Mouse (Mus musculus): ENCODE data around the gene Bri3bp. TPM values are rescaled to one million over a fixed set of nuclear protein-coding genes. Genes with fewer than 3 reads are reported as not detected.

Bri3bp gene
- polyA plus RNA-seq, 1 experiment: 24.8 TPM

DNA sequence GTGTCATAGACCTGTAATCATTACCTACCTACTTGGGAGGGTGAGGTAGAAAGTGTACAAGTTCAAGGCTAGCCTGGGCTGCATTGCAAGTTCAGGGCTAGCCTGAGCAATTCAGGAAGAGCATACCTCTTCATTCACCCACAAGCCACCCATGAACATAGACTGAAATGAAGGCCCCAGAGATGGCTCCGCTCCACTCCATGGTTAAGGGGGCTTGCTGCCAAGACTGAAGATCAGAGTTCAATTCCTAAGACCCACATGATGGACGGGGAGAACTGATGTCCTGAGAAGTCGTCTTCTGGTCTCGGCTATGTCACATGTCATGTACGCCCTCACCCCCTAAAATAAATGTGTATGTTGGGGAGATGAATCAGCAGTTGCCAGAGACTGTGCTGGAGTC, 25.1 kb downstream of the Bri3bp start:
- Histone ChIP-seq H3ac (ENCODE audit: control insufficient read depth, insufficient read length) (no peak overlapping the region), H3K4me2 (ENCODE audit: low read depth) (peak overlapping the region; percentile 72), H3K4me3 (peak overlapping the region; percentile 18), H3K36me3 (ENCODE audit: control insufficient read depth, insufficient read depth) (no peaks in the 10 kb centered on the region), H3K79me2 (ENCODE audit: control insufficient read depth, insufficient read depth) (no peaks in the 10 kb centered on the region), H3K27me3 (ENCODE audit: control insufficient read depth, insufficient read depth, insufficient read length) (no peaks in the 10 kb centered on the region)
- TF ChIP-seq SRF (IDR thresholded peaks at IDR 0.05; ENCODE audit: control insufficient read depth, insufficient read length, low read depth): no peak
- no peak for TF ChIP-seq REST (IDR thresholded peaks at IDR 0.05; ENCODE audit: insufficient read depth, insufficient read length)
- TF ChIP-seq E2F4 (IDR thresholded peaks at IDR 0.05; ENCODE audit: insufficient read depth): no peak

- Histone ChIP-seq H3K4me2 (ENCODE audit: low read depth) (no peak overlapping the region), H3K36me3 (ENCODE audit: control insufficient read depth, insufficient read depth) (no peaks in the 10 kb centered on the region), H3ac (ENCODE audit: control insufficient read depth, insufficient read length) (no peak overlapping the region), H3K79me2 (ENCODE audit: control insufficient read depth, insufficient read depth) (no peaks in the 10 kb centered on the region), H3K4me3 (no peak overlapping the region), H3K27me3 (ENCODE audit: control insufficient read depth, insufficient read depth, insufficient read length) (no peaks in the 10 kb centered on the region)
- TF ChIP-seq E2F4 (IDR thresholded peaks at IDR 0.05; ENCODE audit: insufficient read depth) (no peak), MYOG (IDR thresholded peaks at IDR 0.05; ENCODE audit: control insufficient read depth in 1 of 3, insufficient read depth in 1 of 3, insufficient read length in 2 of 3, low read depth in 2 of 3) (no peak), MYOD1 (IDR thresholded peaks at IDR 0.05; ENCODE audit: control insufficient read depth in 1 of 3, insufficient read length in 2 of 3, low read depth in 2 of 3) (no peak), SRF (IDR thresholded peaks at IDR 0.05; ENCODE audit: control insufficient read depth, insufficient read length, low read depth) (no peak), MAX (IDR thresholded peaks at IDR 0.05; ENCODE audit: low read depth) (no peak), POLR2A (IDR thresholded peaks at IDR 0.05; ENCODE audit: insufficient read length, low read depth) (no peak), REST (IDR thresholded peaks at IDR 0.05; ENCODE audit: insufficient read depth, insufficient read length) (no peak), TCF12 (IDR thresholded peaks at IDR 0.05; ENCODE audit: insufficient read depth, poor library complexity, severe bottlenecking) (no peak), POLR2AphosphoS2 (IDR thresholded peaks at IDR 0.05; ENCODE audit: insufficient read length, low read depth) (no peak), CEBPB (IDR thresholded peaks at IDR 0.05; ENCODE audit: insufficient read depth, poor library complexity, severe bottlenecking) (no peak), TCF3 (IDR thresholded peaks at IDR 0.05; ENCODE audit: insufficient read length, low read depth) (no peak), USF1 (IDR thresholded peaks at IDR 0.05; ENCODE audit: low read depth) (no peak)
Observed at GRCm38 (mm10) chr5:125467261-125467660, 25.9 kb downstream of the Bri3bp start.

DNA sequence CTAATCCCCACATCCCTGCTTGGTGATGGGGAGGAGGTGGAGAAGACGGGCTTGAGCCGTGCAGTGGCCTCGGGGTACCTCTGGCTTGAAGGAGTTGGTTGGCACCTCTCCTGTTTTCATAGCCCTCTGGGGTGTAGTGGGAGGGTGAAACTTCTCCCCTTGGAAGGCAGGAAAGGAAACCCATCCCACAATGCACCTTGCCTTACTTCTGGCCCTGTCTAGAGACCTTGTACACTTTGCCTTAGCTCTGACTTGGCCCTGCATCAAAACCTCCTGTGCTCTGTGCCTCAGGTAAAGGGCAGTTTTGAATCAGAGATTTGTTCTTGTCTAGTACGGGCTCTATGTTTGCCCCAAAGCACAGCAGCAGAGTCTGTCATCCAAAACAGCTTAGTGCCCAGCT, 29.3 kb downstream of the Bri3bp start:
- H3K4me2 ChIP-seq (ENCODE audit: low read depth): no peak overlapping the region
- no peaks in the 10 kb centered on the region for H3K27me3 ChIP-seq (ENCODE audit: control insufficient read depth, insufficient read depth, insufficient read length)
- H3K4me3 ChIP-seq: no peak overlapping the region
- no peak for TF ChIP-seq TCF12 (IDR thresholded peaks at IDR 0.05; ENCODE audit: insufficient read depth, poor library complexity, severe bottlenecking)
- no peak for TF ChIP-seq TCF3 (IDR thresholded peaks at IDR 0.05; ENCODE audit: insufficient read length, low read depth)
- no peak for TF ChIP-seq REST (IDR thresholded peaks at IDR 0.05; ENCODE audit: insufficient read depth, insufficient read length)
- no peak for TF ChIP-seq CEBPB (IDR thresholded peaks at IDR 0.05; ENCODE audit: insufficient read depth, poor library complexity, severe bottlenecking)
- no peak for TF ChIP-seq POLR2A (IDR thresholded peaks at IDR 0.05; ENCODE audit: insufficient read length, low read depth)
- no peak for TF ChIP-seq SRF (IDR thresholded peaks at IDR 0.05; ENCODE audit: control insufficient read depth, insufficient read length, low read depth)
- no peak for TF ChIP-seq MYOG (IDR thresholded peaks at IDR 0.05; ENCODE audit: control insufficient read depth in 1 of 3, insufficient read depth in 1 of 3, insufficient read length in 2 of 3, low read depth in 2 of 3)
- no peak for TF ChIP-seq E2F4 (IDR thresholded peaks at IDR 0.05; ENCODE audit: insufficient read depth)
- TF ChIP-seq POLR2AphosphoS2 (IDR thresholded peaks at IDR 0.05; ENCODE audit: insufficient read length, low read depth): no peak
- no peak for TF ChIP-seq MAX (IDR thresholded peaks at IDR 0.05; ENCODE audit: low read depth)
- TF ChIP-seq USF1 (IDR thresholded peaks at IDR 0.05; ENCODE audit: low read depth): no peak
- TF ChIP-seq MYOD1 (IDR thresholded peaks at IDR 0.05; ENCODE audit: control insufficient read depth in 1 of 3, insufficient read length in 2 of 3, low read depth in 2 of 3): no peak
- no peaks in the 10 kb centered on the region for H3K36me3 ChIP-seq (ENCODE audit: control insufficient read depth, insufficient read depth)
- no peaks in the 10 kb centered on the region for H3K79me2 ChIP-seq (ENCODE audit: control insufficient read depth, insufficient read depth)
- no peak overlapping the region for H3ac ChIP-seq (ENCODE audit: control insufficient read depth, insufficient read length)

- H3K27me3 ChIP-seq (ENCODE audit: control insufficient read depth, insufficient read depth, insufficient read length): no peaks in the 10 kb centered on the region
- no peak overlapping the region for H3K4me2 ChIP-seq (ENCODE audit: low read depth)
- peaks cover 20% of the 10 kb centered on the region for H3K79me2 ChIP-seq (ENCODE audit: control insufficient read depth, insufficient read depth)
- no peak overlapping the region for H3K4me3 ChIP-seq
- H3K36me3 ChIP-seq (ENCODE audit: control insufficient read depth, insufficient read depth): no peaks in the 10 kb centered on the region
- H3ac ChIP-seq (ENCODE audit: control insufficient read depth, insufficient read length): no peak overlapping the region
- TF ChIP-seq USF1 (IDR thresholded peaks at IDR 0.05; ENCODE audit: low read depth) (no peak), E2F4 (IDR thresholded peaks at IDR 0.05; ENCODE audit: insufficient read depth) (no peak), MYOG (IDR thresholded peaks at IDR 0.05; ENCODE audit: control insufficient read depth in 1 of 3, insufficient read depth in 1 of 3, insufficient read length in 2 of 3, low read depth in 2 of 3) (no peak), CEBPB (IDR thresholded peaks at IDR 0.05; ENCODE audit: insufficient read depth, poor library complexity, severe bottlenecking) (no peak), SRF (IDR thresholded peaks at IDR 0.05; ENCODE audit: control insufficient read depth, insufficient read length, low read depth) (no peak), REST (IDR thresholded peaks at IDR 0.05; ENCODE audit: insufficient read depth, insufficient read length) (no peak), TCF12 (IDR thresholded peaks at IDR 0.05; ENCODE audit: insufficient read depth, poor library complexity, severe bottlenecking) (no peak), TCF3 (IDR thresholded peaks at IDR 0.05; ENCODE audit: insufficient read length, low read depth) (no peak), MAX (IDR thresholded peaks at IDR 0.05; ENCODE audit: low read depth) (no peak), POLR2AphosphoS2 (IDR thresholded peaks at IDR 0.05; ENCODE audit: insufficient read length, low read depth) (no peak), POLR2A (IDR thresholded peaks at IDR 0.05; ENCODE audit: insufficient read length, low read depth) (no peak), MYOD1 (IDR thresholded peaks at IDR 0.05; ENCODE audit: control insufficient read depth in 1 of 3, insufficient read length in 2 of 3, low read depth in 2 of 3) (no peak)
Observed at GRCm38 (mm10) chr5:125472796-125473475, 31.6 kb downstream of the Bri3bp start.

All from myocyte (in vitro differentiated cells).